Mouse (Mus musculus) limb, embryonic 14.5 days (tissue): Measurements from ENCODE around the gene Fh1. TPM values are rescaled to one million over a fixed set of nuclear protein-coding genes. Genes with fewer than 3 reads are reported as not detected.

Experiments
- ATAC-seq: fragments of 200-750 bp; cut with Nextera tagmentation; 2 replicates; pipeline ENCODE4 v1.8.0; 2017; ENCODE audit warnings: low read depth, moderate number of reproducible peaks, moderate TSS enrichment; ENCODE audit not compliant: low FRiP score
- DNase-seq: peaks from one replicate; pipeline ENCODE4 v3.0.0-alpha.2; 2015; ENCODE audit warnings: low spot score
- H3K27ac ChIP-seq: fragments of 300-500 bp; sonication (generic); replicated peaks from 2 replicates; pipeline ENCODE4 v1.5.1; 2014; ENCODE audit warnings: low read depth, mild to moderate bottlenecking, low read length, moderate library complexity, mixed read lengths
- H3K27me3 ChIP-seq: fragments of 300-500 bp; sonication (generic); 2 replicates; pipeline ENCODE4 v1.6.1; 2014; ENCODE audit warnings: low read length, mixed read lengths; ENCODE audit not compliant: control insufficient read depth, insufficient read depth
- H3K36me3 ChIP-seq: fragments of 300-500 bp; sonication (generic); 2 replicates; pipeline ENCODE4 v1.6.1; 2014; ENCODE audit warnings: mild to moderate bottlenecking, low read length, moderate library complexity, mixed read lengths; ENCODE audit not compliant: control insufficient read depth, insufficient read depth
- H3K4me1 ChIP-seq: fragments of 300-500 bp; sonication (generic); 2 replicates; pipeline ENCODE4 v1.6.1; 2014; ENCODE audit warnings: antibody characterized with exemption, low read length, mixed read lengths; ENCODE audit not compliant: control insufficient read depth, insufficient read depth
- H3K4me2 ChIP-seq: fragments of 300-500 bp; sonication (generic); replicated peaks from 2 replicates; pipeline ENCODE4 v1.6.1; 2014; ENCODE audit warnings: low read depth, mild to moderate bottlenecking, low read length, moderate library complexity; ENCODE audit not compliant: severe bottlenecking
- H3K4me3 ChIP-seq: fragments of 300-500 bp; sonication (generic); replicated peaks from 2 replicates; pipeline ENCODE4 v1.5.1; 2014; ENCODE audit warnings: low read length
- H3K9ac ChIP-seq: fragments of 300-500 bp; sonication (generic); 2 replicates; pipeline ENCODE4 v1.6.1; 2014; ENCODE audit warnings: mild to moderate bottlenecking, low read depth, low read length, moderate library complexity; ENCODE audit not compliant: severe bottlenecking
- H3K9me3 ChIP-seq: fragments of 300-500 bp; sonication (generic); 2 replicates; pipeline ENCODE4 v1.6.1; 2016; ENCODE audit warnings: low read length; ENCODE audit not compliant: control insufficient read depth
- POLR2A ChIP-seq: fragments of 200-500 bp; IDR thresholded peaks from 2 replicates; pipeline ENCODE4 v1.8.0; 2012; ENCODE audit warnings: inconsistent platforms, mild to moderate bottlenecking, moderate library complexity, borderline replicate concordance; ENCODE audit not compliant: insufficient read depth, insufficient read length; ENCODE audit errors: extremely low read depth
- WGBS: fragments of 180-500 bp; shearing (Covaris S2); extraction: QIAGEN DNeasy Blood & Tissue Kit; methylation state at CpG from one replicate; pipeline ENCODE4 v1.1.7; 2014; 5-methylcytosine and 5-hydroxymethylcytosine counted together
- polyA plus RNA-seq, 2 experiments: library from polyadenylated mRNA; depleted of rRNA in 1 of 2; stranded (reverse) in 1 of 2; unstranded in 1 of 2; fragments of >200 nt; fragmentation: Nextera tagmentation in 1 of 2; extraction: Ambion mirVana in 1 of 2; gene quantifications; 2 replicates each; pipeline versions ENCODE4 v1.2.1 to v1.2.3; 2012 to 2014

The Fh1 gene
- polyA plus RNA-seq, 2 experiments, result 85.1 to 113 TPM

DNA sequence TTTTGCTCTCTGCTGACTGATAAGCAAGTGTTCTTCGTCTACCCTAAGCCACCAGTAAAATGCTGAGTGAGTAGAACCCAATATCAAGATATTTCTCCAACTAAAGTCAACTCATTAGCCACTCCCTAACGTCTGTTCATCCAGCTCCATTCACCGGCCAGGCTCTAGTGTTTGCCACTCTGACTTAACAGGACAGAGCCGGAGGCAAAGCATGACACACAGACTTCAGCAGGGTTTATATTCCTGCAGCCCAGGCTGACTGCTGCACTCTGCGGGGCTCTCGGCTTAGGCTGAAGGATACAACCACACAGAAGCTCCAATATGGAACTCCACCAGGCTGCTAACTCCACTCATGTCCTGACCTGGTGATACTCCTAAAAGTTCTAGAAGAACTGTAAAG, 18.1 kb downstream of the Fh1 start:
- no peak overlapping the region for H3K27ac ChIP-seq
- no peaks in the 10 kb centered on the region for H3K27me3 ChIP-seq
- 94% methylated on average over 6 of the region's 6 CpGs for WGBS
- no peaks in the 10 kb centered on the region for H3K9me3 ChIP-seq
- no peak overlapping the region for H3K4me2 ChIP-seq
- H3K4me1 ChIP-seq, result no peaks in the 10 kb centered on the region
- H3K4me3 ChIP-seq, result no peak overlapping the region
- peaks cover 69% of the 10 kb centered on the region for H3K36me3 ChIP-seq
- no peak for TF ChIP-seq POLR2A
- ATAC-seq (no peak), DNase-seq (no peak)
- H3K9ac ChIP-seq, result no peak overlapping the region

DNA sequence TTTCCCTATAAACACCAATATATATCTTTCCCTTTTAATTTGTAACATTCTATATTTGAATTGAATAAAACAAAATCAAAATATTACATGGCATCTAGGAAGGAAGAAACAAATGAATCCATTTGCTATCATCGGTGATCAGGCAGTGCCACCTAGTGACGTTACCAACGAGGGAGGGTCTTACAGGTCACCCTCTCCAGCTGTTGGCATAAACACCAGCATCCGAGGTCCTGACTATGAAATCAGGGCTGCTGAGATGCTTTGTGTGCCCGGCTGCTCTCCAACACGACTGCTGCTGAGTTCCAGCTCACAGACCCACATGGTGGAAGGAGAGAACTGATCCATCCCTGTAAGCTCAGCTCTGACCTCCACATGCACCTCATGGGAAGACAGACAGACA, 22.0 kb downstream of the Fh1 start:
- 72% methylated on average over 6 of the region's 6 CpGs for WGBS
- Histone ChIP-seq H3K9ac (no peak overlapping the region), H3K4me1 (no peaks in the 10 kb centered on the region), H3K27me3 (no peaks in the 10 kb centered on the region), H3K36me3 (peaks cover 61% of the 10 kb centered on the region), H3K27ac (no peak overlapping the region), H3K4me3 (no peak overlapping the region), H3K9me3 (no peaks in the 10 kb centered on the region), H3K4me2 (no peak overlapping the region)
- no peak for TF ChIP-seq POLR2A
- DNase-seq (no peak), ATAC-seq (no peak)

GRCm38 (mm10) chr1:175602231-175602630, 23.2 kb downstream of the Fh1 start:
- Histone ChIP-seq H3K27me3 (no peaks in the 10 kb centered on the region), H3K4me3 (no peak overlapping the region), H3K27ac (no peak overlapping the region), H3K9me3 (no peaks in the 10 kb centered on the region), H3K9ac (no peak overlapping the region), H3K4me1 (no peaks in the 10 kb centered on the region), H3K36me3 (peaks cover 50% of the 10 kb centered on the region), H3K4me2 (no peak overlapping the region)
- no peak for DNase-seq
- 86% methylated on average over 11 of the region's 11 CpGs for WGBS
- TF ChIP-seq POLR2A, result no peak
- ATAC-seq, result no peak

DNA sequence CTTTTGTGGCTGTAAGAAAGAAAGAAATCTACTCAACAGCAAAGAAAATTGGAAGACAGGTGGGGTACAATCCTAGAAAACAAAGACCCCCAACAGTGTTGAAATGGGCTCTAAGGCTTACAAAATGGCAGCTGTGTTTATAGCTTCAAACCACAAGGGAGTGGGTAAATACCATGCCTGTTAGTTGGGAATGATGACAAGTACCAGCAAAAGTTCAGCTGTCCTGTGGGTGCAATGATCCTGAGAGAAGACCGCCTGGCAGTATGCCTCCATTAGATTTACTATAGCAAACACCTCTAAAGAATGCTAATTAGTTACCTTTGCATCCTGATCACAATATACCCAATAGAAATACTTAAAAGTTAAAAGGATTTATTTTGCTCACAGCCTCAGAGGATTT, 32.6 kb downstream of the Fh1 start:
- WGBS, result 91% methylated on average over 1 of the region's 1 CpGs
- H3K27me3 ChIP-seq, result no peaks in the 10 kb centered on the region

GRCm38 (mm10) chr1:175586656-175587055, 38.8 kb downstream of the Fh1 start:
- Histone ChIP-seq H3K4me1 (no peaks in the 10 kb centered on the region), H3K36me3 (no peaks in the 10 kb centered on the region), H3K9ac (no peak overlapping the region), H3K4me3 (no peak overlapping the region), H3K27ac (no peak overlapping the region), H3K4me2 (no peak overlapping the region), H3K9me3 (no peaks in the 10 kb centered on the region), H3K27me3 (no peaks in the 10 kb centered on the region)
- no peak for TF ChIP-seq POLR2A
- 86% methylated on average over 5 of the region's 5 CpGs for WGBS
- DNase-seq, result no peak
- no peak for ATAC-seq

More for the DNA sequence above, 32.6 kb downstream of the Fh1 start:
- Histone ChIP-seq H3K4me3 (no peak overlapping the region), H3K36me3 (no peaks in the 10 kb centered on the region), H3K4me2 (no peak overlapping the region), H3K9ac (no peak overlapping the region), H3K4me1 (no peaks in the 10 kb centered on the region), H3K27ac (no peak overlapping the region), H3K9me3 (no peaks in the 10 kb centered on the region)
- DNase-seq (no peak), ATAC-seq (no peak)
- TF ChIP-seq POLR2A, result no peak

DNA sequence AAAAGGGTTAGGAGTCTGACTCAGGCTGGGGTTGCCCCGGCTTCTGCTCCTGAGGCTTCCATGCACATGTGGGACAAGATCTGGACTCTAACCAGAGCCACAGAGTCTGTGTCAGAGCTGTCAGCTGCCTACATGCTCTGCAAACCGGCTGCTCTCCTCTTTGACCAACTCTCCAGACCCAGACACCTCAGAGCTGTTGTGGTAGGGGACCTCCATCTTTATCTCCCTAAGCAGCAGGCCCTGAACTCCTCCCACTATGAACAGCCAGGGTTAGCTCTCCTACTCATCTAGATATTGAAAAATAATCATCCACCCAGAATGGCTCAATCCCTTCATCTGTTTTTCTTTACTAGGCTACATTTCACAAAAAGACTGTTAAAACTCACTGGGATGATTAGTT, 40.2 kb downstream of the Fh1 start:
- Histone ChIP-seq H3K27ac (no peak overlapping the region), H3K27me3 (no peaks in the 10 kb centered on the region), H3K4me1 (no peaks in the 10 kb centered on the region), H3K9me3 (no peaks in the 10 kb centered on the region), H3K4me2 (no peak overlapping the region), H3K4me3 (no peak overlapping the region), H3K9ac (no peak overlapping the region), H3K36me3 (no peaks in the 10 kb centered on the region)
- ATAC-seq (no peak), DNase-seq (no peak)
- TF ChIP-seq POLR2A, result no peak
- whole genome bisulfite sequencing, result 77% methylated on average over 2 of the region's 2 CpGs
